Mouse (Mus musculus): Measurements from ENCODE around the gene Khsrp. TPM values are rescaled to one million over a fixed set of nuclear protein-coding genes. Genes with fewer than 3 reads are reported as not detected.

Gene Khsrp
- polyA plus RNA-seq, 1 experiment, result 68.5 TPM

DNA sequence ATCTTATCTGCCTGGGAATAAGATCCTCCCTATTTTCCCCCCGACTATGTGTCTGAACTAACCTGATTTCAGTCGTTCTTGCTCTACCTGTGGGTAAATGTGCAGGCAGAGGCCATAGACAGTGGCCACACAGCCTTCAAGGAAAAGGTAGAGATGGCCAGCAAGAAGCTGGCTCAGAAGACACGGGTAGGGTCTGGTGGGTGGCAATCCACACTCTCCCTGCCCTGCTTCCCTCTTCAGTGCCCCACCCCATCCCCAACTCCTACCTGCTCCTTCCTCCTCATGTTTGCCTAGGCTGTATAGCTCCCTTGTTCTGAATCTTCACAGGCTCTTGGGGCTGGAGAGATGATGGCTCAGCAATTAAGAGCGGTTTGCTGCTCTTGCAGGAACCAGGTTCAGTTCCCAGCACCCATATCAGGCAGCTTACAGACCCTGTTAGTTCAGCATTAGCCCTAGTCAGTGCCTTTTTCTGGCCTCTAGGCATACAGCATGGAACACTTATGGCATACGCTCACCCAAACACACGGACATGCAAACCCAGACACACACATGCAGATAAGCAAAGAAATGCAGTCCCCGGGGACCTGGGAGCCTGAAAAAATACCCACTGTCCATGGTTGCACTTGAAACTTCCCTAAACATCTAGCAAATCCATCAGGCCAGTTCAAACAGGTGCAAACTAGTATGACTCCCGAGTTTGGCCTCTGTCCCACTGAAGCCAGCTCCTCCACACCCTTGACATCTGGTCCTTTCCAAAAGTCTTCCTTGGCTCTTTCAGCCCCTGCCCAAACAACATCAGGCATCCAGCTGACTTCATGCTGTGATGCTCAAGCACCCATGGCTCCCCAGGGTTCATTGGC, 54.6 kb downstream of the Khsrp start:
- Histone ChIP-seq H3K4me3 (ENCODE audit: insufficient read depth, poor library complexity, severe bottlenecking) (no peak overlapping the region), H3K79me3 (ENCODE audit: low read depth) (no peaks in the 10 kb centered on the region), H3K27me3 (ENCODE audit: control insufficient read depth, insufficient read depth, insufficient read length) (peaks cover 52% of the 10 kb centered on the region), H3K79me2 (ENCODE audit: control insufficient read depth, insufficient read depth) (no peaks in the 10 kb centered on the region), H3ac (ENCODE audit: control insufficient read depth, insufficient read length, low read depth) (no peak overlapping the region), H3K36me3 (ENCODE audit: control insufficient read depth, insufficient read depth) (no peaks in the 10 kb centered on the region)
- no peak for TF ChIP-seq MYOD1 (IDR thresholded peaks at IDR 0.05; ENCODE audit: control insufficient read depth, insufficient read length, low read depth)
- no peak for TF ChIP-seq MAX (IDR thresholded peaks at IDR 0.05)
- no peak for TF ChIP-seq CTCF (IDR thresholded peaks at IDR 0.05; ENCODE audit: control insufficient read depth, insufficient read depth, insufficient read length)
- no peak for TF ChIP-seq CEBPB (IDR thresholded peaks at IDR 0.05; ENCODE audit: low read depth)
- TF ChIP-seq MYOG (IDR thresholded peaks at IDR 0.05; ENCODE audit: control insufficient read depth, extremely low read depth, insufficient read length), result no peak
- TF ChIP-seq USF1 (IDR thresholded peaks at IDR 0.05; ENCODE audit: low read depth), result no peak
- no peak for TF ChIP-seq FOSL1 (IDR thresholded peaks at IDR 0.05; ENCODE audit: insufficient read depth, low read length, poor library complexity, severe bottlenecking)

GRCm38 (mm10) chr17:56975391-56975790, 55.9 kb downstream of the Khsrp start:
- H3K27me3 ChIP-seq (ENCODE audit: control insufficient read depth, insufficient read depth, insufficient read length), result peaks cover 51% of the 10 kb centered on the region
- TF ChIP-seq CEBPB (IDR thresholded peaks at IDR 0.05; ENCODE audit: low read depth) (no peak), MYOD1 (IDR thresholded peaks at IDR 0.05; ENCODE audit: control insufficient read depth, insufficient read length, low read depth) (no peak), MAX (IDR thresholded peaks at IDR 0.05) (no peak), MYOG (IDR thresholded peaks at IDR 0.05; ENCODE audit: control insufficient read depth, extremely low read depth, insufficient read length) (no peak), FOSL1 (IDR thresholded peaks at IDR 0.05; ENCODE audit: insufficient read depth, low read length, poor library complexity, severe bottlenecking) (no peak), CTCF (IDR thresholded peaks at IDR 0.05; ENCODE audit: control insufficient read depth, insufficient read depth, insufficient read length) (no peak), USF1 (IDR thresholded peaks at IDR 0.05; ENCODE audit: low read depth) (no peak)
- no peak overlapping the region for H3K4me3 ChIP-seq (ENCODE audit: insufficient read depth, poor library complexity, severe bottlenecking)
- H3K79me2 ChIP-seq (ENCODE audit: control insufficient read depth, insufficient read depth), result no peaks in the 10 kb centered on the region
- H3K79me3 ChIP-seq (ENCODE audit: low read depth), result no peaks in the 10 kb centered on the region
- no peak overlapping the region for H3ac ChIP-seq (ENCODE audit: control insufficient read depth, insufficient read length, low read depth)
- H3K36me3 ChIP-seq (ENCODE audit: control insufficient read depth, insufficient read depth), result no peaks in the 10 kb centered on the region

DNA sequence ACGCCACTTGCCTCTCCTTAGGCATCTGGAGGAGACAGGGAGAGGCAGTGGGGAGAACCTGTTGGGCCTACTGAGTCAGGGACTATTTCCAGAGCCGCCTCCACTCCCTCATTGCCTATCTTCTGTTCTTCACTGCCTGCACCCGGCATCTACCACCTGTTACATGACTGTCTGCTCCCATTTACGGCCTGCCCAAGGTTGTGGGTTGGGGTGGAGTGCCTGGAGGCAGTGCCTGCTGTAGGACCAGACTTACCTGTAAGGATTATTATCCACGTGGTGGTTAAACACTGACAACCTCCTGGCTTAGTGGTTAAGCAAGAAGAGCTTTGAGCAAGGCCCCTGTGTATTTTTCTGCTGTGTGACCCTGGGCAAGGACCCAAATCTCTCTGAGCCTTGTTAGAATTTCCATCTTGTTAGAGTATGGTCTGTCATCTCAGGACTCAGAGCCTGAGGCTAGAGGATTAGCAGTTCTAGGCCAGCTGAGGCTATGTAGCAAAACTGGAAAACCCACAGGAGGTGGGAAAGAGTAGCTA, 56.5 kb downstream of the Khsrp start:
- no peaks in the 10 kb centered on the region for H3K79me3 ChIP-seq (ENCODE audit: low read depth)
- H3ac ChIP-seq (ENCODE audit: control insufficient read depth, insufficient read length, low read depth), result no peak overlapping the region
- H3K4me3 ChIP-seq (ENCODE audit: insufficient read depth, poor library complexity, severe bottlenecking), result no peak overlapping the region
- TF ChIP-seq MYOG (IDR thresholded peaks at IDR 0.05; ENCODE audit: control insufficient read depth, extremely low read depth, insufficient read length), result no peak
- H3K27me3 ChIP-seq (ENCODE audit: control insufficient read depth, insufficient read depth, insufficient read length), result peaks cover 50% of the 10 kb centered on the region
- H3K36me3 ChIP-seq (ENCODE audit: control insufficient read depth, insufficient read depth), result no peaks in the 10 kb centered on the region
- H3K79me2 ChIP-seq (ENCODE audit: control insufficient read depth, insufficient read depth), result no peaks in the 10 kb centered on the region

- H3K4me3 ChIP-seq (ENCODE audit: insufficient read depth, poor library complexity, severe bottlenecking), result no peak overlapping the region
- H3K27me3 ChIP-seq (ENCODE audit: control insufficient read depth, insufficient read depth, insufficient read length), result peaks cover 51% of the 10 kb centered on the region
- no peak overlapping the region for H3ac ChIP-seq (ENCODE audit: control insufficient read depth, insufficient read length, low read depth)
- H3K79me2 ChIP-seq (ENCODE audit: control insufficient read depth, insufficient read depth), result no peaks in the 10 kb centered on the region
- H3K36me3 ChIP-seq (ENCODE audit: control insufficient read depth, insufficient read depth), result no peaks in the 10 kb centered on the region
- TF ChIP-seq MYOG (IDR thresholded peaks at IDR 0.05; ENCODE audit: control insufficient read depth, extremely low read depth, insufficient read length) (no peak), CTCF (IDR thresholded peaks at IDR 0.05; ENCODE audit: control insufficient read depth, insufficient read depth, insufficient read length) (no peak), MAX (IDR thresholded peaks at IDR 0.05) (no peak), MYOD1 (IDR thresholded peaks at IDR 0.05; ENCODE audit: control insufficient read depth, insufficient read length, low read depth) (no peak), FOSL1 (IDR thresholded peaks at IDR 0.05; ENCODE audit: insufficient read depth, low read length, poor library complexity, severe bottlenecking) (no peak), CEBPB (IDR thresholded peaks at IDR 0.05; ENCODE audit: low read depth) (no peak), USF1 (IDR thresholded peaks at IDR 0.05; ENCODE audit: low read depth) (no peak)
- no peaks in the 10 kb centered on the region for H3K79me3 ChIP-seq (ENCODE audit: low read depth)
Observed at GRCm38 (mm10) chr17:56973956-56974707, 57.2 kb downstream of the Khsrp start.

Other genes with a start within 250 kb of the Khsrp start
- 2.6 TPM for gene Rfx2, start 200.5 kb downstream of the Khsrp start, polyA plus RNA-seq (2012; fragmentation: generic; extraction: Trizol)
- gene Acsbg2, start 157.1 kb downstream of the Khsrp start, polyA plus RNA-seq (2012; fragmentation: generic; extraction: Trizol), result not detected
- 0.02 TPM for gene 1700061G19Rik, start 156.0 kb downstream of the Khsrp start, polyA plus RNA-seq (2012; fragmentation: generic; extraction: Trizol)
- gene Mllt1, start 96.1 kb downstream of the Khsrp start, polyA plus RNA-seq (2012; fragmentation: generic; extraction: Trizol), result 38.9 TPM
- not detected for gene Acer1, start 49.4 kb downstream of the Khsrp start, polyA plus RNA-seq (2012; fragmentation: generic; extraction: Trizol)
- 153 TPM for gene Clpp, start 41.2 kb downstream of the Khsrp start, polyA plus RNA-seq (2012; fragmentation: generic; extraction: Trizol)
- gene Alkbh7, start 34.2 kb downstream of the Khsrp start, polyA plus RNA-seq (2012; fragmentation: generic; extraction: Trizol), result 24.1 TPM
- gene Pspn, start 31.5 kb downstream of the Khsrp start, polyA plus RNA-seq (2012; fragmentation: generic; extraction: Trizol), result 0.63 TPM
- 76.8 TPM for gene Gtf2f1, start 20.2 kb downstream of the Khsrp start, polyA plus RNA-seq (2012; fragmentation: generic; extraction: Trizol)
- not detected for gene Gm17949, start 20.1 kb downstream of the Khsrp start, polyA plus RNA-seq (2012; fragmentation: generic; extraction: Trizol)
- gene Slc25a41, start 10.1 kb upstream of the Khsrp start, polyA plus RNA-seq (2012; fragmentation: generic; extraction: Trizol), result not detected
- not detected for gene Crb3, start 27.6 kb upstream of the Khsrp start, polyA plus RNA-seq (2012; fragmentation: generic; extraction: Trizol)
- 0.89 TPM for gene Slc25a23, start 28.3 kb upstream of the Khsrp start, polyA plus RNA-seq (2012; fragmentation: generic; extraction: Trizol)
- not detected for gene Dennd1c, start 47.0 kb upstream of the Khsrp start, polyA plus RNA-seq (2012; fragmentation: generic; extraction: Trizol)
- gene Tubb4a, start 56.3 kb upstream of the Khsrp start, polyA plus RNA-seq (2012; fragmentation: generic; extraction: Trizol), result 0.18 TPM
- 11.8 TPM for gene Tnfsf9, start 73.8 kb upstream of the Khsrp start, polyA plus RNA-seq (2012; fragmentation: generic; extraction: Trizol)
- not detected for gene Cd70, start 118.3 kb upstream of the Khsrp start, polyA plus RNA-seq (2012; fragmentation: generic; extraction: Trizol)
- gene Tnfsf14, start 162.7 kb upstream of the Khsrp start, polyA plus RNA-seq (2012; fragmentation: generic; extraction: Trizol), result not detected
- 0.01 TPM for gene C3, start 196.6 kb upstream of the Khsrp start, polyA plus RNA-seq (2012; fragmentation: generic; extraction: Trizol)
- 24.7 TPM for gene Gpr108, start 216.9 kb upstream of the Khsrp start, polyA plus RNA-seq (2012; fragmentation: generic; extraction: Trizol)
- gene Trip10, start 217.9 kb upstream of the Khsrp start, polyA plus RNA-seq (2012; fragmentation: generic; extraction: Trizol), result 45.7 TPM
- not detected for gene Vav1, start 247.6 kb upstream of the Khsrp start, polyA plus RNA-seq (2012; fragmentation: generic; extraction: Trizol)

All from C2C12 (cell line).